Mouse (Mus musculus) liver, postnatal 0 days (tissue): Measurements from ENCODE around the gene Synj1. TPM values are rescaled to one million over a fixed set of nuclear protein-coding genes. Genes with fewer than 3 reads are reported as not detected.

Source experiments
- ATAC-seq: fragments of 200-750 bp; cut with Nextera tagmentation; 2 replicates; pipeline ENCODE4 v1.8.0; 2017; ENCODE audit warnings: mild to moderate bottlenecking, moderate library complexity
- DNase-seq: peaks from one replicate; pipeline ENCODE4 v3.0.0-alpha.2; 2016
- H3K27ac ChIP-seq: fragments of 300-500 bp; sonication (generic); 2 replicates; pipeline ENCODE4 v1.5.1; 2014; ENCODE audit warnings: antibody characterized with exemption, moderate library complexity, mild to moderate bottlenecking, low read depth
- H3K27me3 ChIP-seq: fragments of 300-500 bp; sonication (generic); 2 replicates; pipeline ENCODE4 v1.6.1; 2014; ENCODE audit warnings: low read length, control low read depth, mixed read lengths; ENCODE audit not compliant: insufficient read depth
- H3K36me3 ChIP-seq: fragments of 300-500 bp; sonication (generic); replicated peaks from 2 replicates; pipeline ENCODE4 v1.6.1; 2014; ENCODE audit warnings: mild to moderate bottlenecking, control low read depth, low read length, moderate library complexity, mixed read lengths; ENCODE audit not compliant: insufficient read depth
- H3K4me1 ChIP-seq: fragments of 300-500 bp; sonication (generic); 2 replicates; pipeline ENCODE4 v1.6.1; 2014; ENCODE audit warnings: antibody characterized with exemption, mild to moderate bottlenecking, control low read depth; ENCODE audit not compliant: insufficient read depth
- H3K4me2 ChIP-seq: fragments of 300-500 bp; sonication (generic); 2 replicates; pipeline ENCODE4 v1.6.1; 2014; ENCODE audit warnings: low read depth, mild to moderate bottlenecking, low read length, moderate library complexity, mixed read lengths
- H3K4me3 ChIP-seq: fragments of 300-500 bp; sonication (generic); 2 replicates; pipeline ENCODE4 v1.5.1; 2014; ENCODE audit warnings: low read depth, low read length
- H3K9ac ChIP-seq: fragments of 300-500 bp; sonication (generic); replicated peaks from 2 replicates; pipeline ENCODE4 v1.6.1; 2014; ENCODE audit warnings: mild to moderate bottlenecking, moderate library complexity
- H3K9me3 ChIP-seq: fragments of 300-500 bp; sonication (generic); 2 replicates; pipeline ENCODE4 v1.6.1; 2016; ENCODE audit warnings: mild to moderate bottlenecking, control low read depth, low read length, mixed read lengths
- CTCF ChIP-seq: sonication (generic); IDR thresholded peaks from 2 replicates; pipeline ENCODE4 v1.5.1; 2016; ENCODE audit warnings: antibody characterized with exemption, low read depth
- EP300 ChIP-seq: IDR thresholded peaks from 2 replicates; pipeline ENCODE4 v1.6.1; 2016; ENCODE audit warnings: antibody characterized with exemption, low read depth, mild to moderate bottlenecking
- WGBS: fragments of 180-500 bp; shearing (Covaris S2); extraction: QIAGEN DNeasy Blood & Tissue Kit; methylation state at CpG from one replicate; pipeline ENCODE4 v1.1.7; 2014; ENCODE audit not compliant: insufficient replicate concordance; 5-methylcytosine and 5-hydroxymethylcytosine counted together
- polyA plus RNA-seq: library from polyadenylated mRNA; unstranded; fragments of >200 nt; fragmentation: Nextera tagmentation; extraction: Ambion mirVana; gene quantifications from 2 replicates; pipeline ENCODE4 v1.2.1, GENCODE M21; 2015

Synj1 gene
- polyA plus RNA-seq, 1 experiment from 2014 or later = 8.6 TPM

DNA sequence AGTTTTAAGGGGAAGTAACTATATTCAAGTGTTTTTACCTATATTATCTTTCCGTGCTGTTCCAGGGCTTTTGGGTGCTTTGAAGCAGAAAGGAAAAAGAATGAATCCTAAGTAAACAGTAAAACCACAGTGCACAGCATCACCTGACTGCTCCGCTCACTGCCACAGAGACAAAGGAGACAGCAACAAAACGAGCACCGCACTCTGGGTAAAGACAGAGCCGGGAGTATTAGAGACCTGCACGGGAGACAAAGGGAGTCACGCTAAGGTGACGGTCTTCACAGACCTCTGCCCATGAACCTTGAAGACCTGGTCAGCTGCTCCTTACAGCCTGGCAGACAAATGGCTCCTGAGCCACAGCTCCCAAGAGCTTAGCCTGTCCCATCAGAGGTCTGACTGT is 64.1 kb downstream of the Synj1 start:
- no peak for DNase-seq
- H3K27me3 ChIP-seq = no peaks in the 10 kb centered on the region

DNA sequence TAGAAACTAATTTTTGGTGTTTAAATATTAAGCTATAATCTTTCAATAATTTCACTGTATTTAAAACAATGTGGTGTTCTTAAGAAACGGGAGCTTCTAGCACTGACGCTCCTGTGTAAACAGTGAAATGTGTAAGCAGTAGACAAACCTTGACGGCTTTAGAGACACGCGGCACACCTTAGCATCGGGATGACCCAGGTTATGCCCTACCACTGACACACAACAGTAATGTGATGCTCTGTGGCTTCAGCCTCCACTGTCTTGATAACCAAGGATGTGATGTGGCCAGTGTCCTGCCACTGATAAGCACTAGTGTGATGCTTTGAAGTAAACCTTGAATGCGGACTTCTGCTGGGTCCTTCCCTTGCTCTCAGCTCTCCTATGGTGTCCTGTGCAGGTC is 69.9 kb downstream of the Synj1 start:
- Histone ChIP-seq H3K27ac (no peak overlapping the region), H3K36me3 (peaks cover 65% of the 10 kb centered on the region), H3K9me3 (no peaks in the 10 kb centered on the region), H3K4me3 (no peak overlapping the region), H3K9ac (no peak overlapping the region), H3K4me1 (no peaks in the 10 kb centered on the region), H3K27me3 (no peaks in the 10 kb centered on the region), H3K4me2 (no peak overlapping the region)
- 88% methylated on average over 7 of the region's 7 CpGs for WGBS
- TF ChIP-seq CTCF (no peak), EP300 (no peak)
- ATAC-seq = no peak
- DNase-seq = no peak

More for the DNA sequence above, 64.1 kb downstream of the Synj1 start:
- Histone ChIP-seq H3K27ac (no peak overlapping the region), H3K9ac (no peak overlapping the region), H3K9me3 (no peaks in the 10 kb centered on the region), H3K4me2 (no peak overlapping the region), H3K4me3 (no peak overlapping the region), H3K4me1 (no peaks in the 10 kb centered on the region), H3K36me3 (peaks cover 76% of the 10 kb centered on the region)
- TF ChIP-seq EP300 = no peak
- no peak for TF ChIP-seq CTCF
- 90% methylated on average over 8 of the region's 8 CpGs for WGBS
- ATAC-seq = no peak

DNA sequence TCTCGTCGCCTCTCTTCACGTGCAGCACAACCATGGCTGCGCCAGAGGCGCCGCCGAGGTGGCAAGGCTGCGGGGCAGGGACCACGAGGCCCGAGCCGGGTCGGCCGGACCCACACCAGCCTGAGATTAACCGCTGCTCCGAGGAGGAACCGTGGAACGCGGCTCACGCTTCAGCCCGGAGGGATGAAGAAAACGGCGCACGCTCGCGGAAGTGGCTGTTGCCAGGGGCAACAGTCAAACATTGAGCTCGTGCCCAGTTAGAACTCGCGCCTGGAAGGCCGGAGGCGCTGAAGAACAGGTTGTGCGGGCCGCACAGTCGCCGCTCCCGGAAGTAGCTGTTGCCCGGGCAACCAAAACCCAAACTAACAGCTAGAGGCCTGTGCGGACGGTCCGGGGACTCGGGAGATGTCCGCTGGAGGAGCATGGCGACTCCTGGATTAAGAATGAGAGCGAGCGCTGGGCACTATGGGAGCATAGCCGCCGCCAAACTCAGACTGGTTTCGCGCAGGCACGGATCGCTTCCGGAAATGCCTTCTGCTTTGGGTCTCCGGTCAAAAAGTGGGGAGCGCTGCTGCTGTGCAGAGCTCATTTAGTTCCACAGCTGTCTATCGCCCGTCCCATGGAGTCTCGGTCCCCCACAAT is 76.3 kb downstream of the Synj1 start, which contains the start of gene Cfap298:
Gene Cfap298 (minus strand): TSS at position 428 of the 642 bp plus-strand sequence.
- Histone ChIP-seq H3K4me3 (peak within 1 kb of the TSS; percentile 84), H3K4me1 (peaks cover 3% of the 10 kb centered on the region; the same call in 1 of the 2 replicates), H3K36me3 (peaks cover 20% of the 10 kb centered on the region), H3K27me3 (no peaks in the 10 kb centered on the region), H3K27ac (peak within 1 kb of the TSS; percentile 85), H3K4me2 (peak within 1 kb of the TSS; percentile 96), H3K9ac (peak within 1 kb of the TSS; percentile 84), H3K9me3 (no peaks in the 10 kb centered on the region)
- TF ChIP-seq CTCF (no peak), EP300 (no peak)
- DNase-seq (peak; percentile 93), ATAC-seq (peak; percentile 97)
- WGBS = under 1% methylated on average over 56 of the region's 56 CpGs

DNA sequence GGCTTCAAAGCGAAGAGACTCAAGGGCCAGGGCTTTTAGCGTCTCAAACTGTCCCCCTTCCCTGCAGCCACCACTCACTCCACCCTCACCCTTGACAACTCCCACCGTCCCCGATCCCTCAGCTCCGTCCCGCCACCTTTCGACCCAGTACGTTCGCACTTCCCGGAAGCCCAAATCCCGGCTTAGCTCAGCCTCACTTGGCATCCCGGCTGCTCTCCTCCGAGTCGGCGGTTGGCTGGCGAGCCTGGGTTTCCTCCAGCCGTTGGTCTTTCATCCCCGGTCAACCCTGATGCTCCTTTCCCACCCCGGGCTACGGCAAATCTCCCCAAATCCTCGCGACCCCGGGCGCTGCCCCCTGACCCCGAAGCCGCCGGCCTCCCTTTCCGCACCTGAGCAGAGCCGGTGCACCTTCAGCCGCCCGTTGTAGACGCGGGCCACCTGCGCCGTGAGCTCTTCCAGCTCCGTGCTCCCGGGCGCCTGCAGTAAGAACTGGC is 76.9 kb downstream of the Synj1 start:
- peak; percentile 33; the same call in 1 of the 2 replicates for TF ChIP-seq CTCF
- no peak for TF ChIP-seq EP300
- peaks cover 3% of the 10 kb centered on the region; the same call in 1 of the 2 replicates for H3K4me1 ChIP-seq
- peak overlapping the region; percentile 85 for H3K27ac ChIP-seq
- H3K4me3 ChIP-seq = peak overlapping the region; percentile 84
- no peaks in the 10 kb centered on the region for H3K27me3 ChIP-seq
- H3K9me3 ChIP-seq = no peaks in the 10 kb centered on the region
- peak overlapping the region; percentile 84 for H3K9ac ChIP-seq
- ATAC-seq (peak; percentile 68), DNase-seq (peak; percentile 71)
- H3K36me3 ChIP-seq = peaks cover 20% of the 10 kb centered on the region
- peak overlapping the region; percentile 96 for H3K4me2 ChIP-seq
- under 1% methylated on average over 38 of the region's 38 CpGs for WGBS

DNA sequence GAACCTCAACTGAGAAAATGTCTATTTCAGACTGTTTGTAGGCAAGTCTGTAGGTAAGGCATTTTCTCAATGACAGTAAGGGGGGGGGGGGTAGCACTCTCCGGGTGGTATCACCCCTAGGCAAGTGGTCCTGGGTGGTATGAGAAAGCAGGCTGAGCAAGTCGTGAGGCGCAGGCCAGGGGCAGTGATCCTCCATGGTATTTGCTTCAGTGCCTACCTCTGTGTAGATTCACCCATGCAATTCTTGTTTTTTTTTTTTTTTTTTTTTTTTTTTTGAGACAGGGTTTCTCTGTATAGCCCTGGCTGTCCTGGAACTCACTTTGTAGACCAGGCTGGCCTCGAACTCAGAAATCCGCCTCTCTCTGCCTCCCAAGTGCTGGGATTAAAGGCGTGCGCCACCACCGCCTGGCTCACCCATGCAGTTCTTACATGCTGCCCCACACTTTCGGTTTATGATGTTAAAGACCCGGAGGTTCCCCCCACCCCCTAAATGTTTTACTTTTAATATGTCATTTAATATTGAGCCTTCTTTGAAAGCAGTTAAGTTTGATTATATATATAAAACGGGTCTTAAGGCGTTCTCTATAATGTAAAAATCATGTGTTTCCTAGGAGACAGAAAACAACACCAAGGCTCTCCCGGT is 77.5 kb downstream of the Synj1 start:
- no peak for DNase-seq
- Histone ChIP-seq H3K36me3 (peaks cover 18% of the 10 kb centered on the region), H3K4me3 (peak overlapping the region; percentile 84)

DNA sequence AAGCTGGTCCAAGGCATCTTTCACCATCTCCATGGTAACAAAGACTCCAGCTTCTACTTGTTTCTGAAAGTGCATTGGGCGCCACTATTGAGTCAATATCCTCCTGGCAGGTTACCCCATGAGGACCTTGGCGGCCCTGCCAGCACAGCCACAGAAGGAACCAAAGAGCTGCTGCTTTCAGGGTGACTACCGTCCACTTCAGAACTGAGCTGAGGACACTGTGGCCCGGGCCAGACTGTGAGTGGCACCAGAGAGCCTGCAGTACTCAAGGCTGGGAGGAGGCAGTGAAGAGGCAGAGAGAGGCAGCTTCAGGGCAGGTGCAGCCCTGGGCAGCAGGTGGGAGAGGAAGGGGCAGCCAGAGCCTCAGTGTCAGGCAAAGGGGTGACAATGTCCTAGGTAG is 83.7 kb downstream of the Synj1 start:
- H3K27ac ChIP-seq = no peak overlapping the region
- no peaks in the 10 kb centered on the region for H3K4me1 ChIP-seq
- H3K27me3 ChIP-seq = no peaks in the 10 kb centered on the region
- ATAC-seq (no peak), DNase-seq (no peak)
- WGBS = 82% methylated on average over 4 of the region's 4 CpGs
- H3K9ac ChIP-seq = no peak overlapping the region
- no peak overlapping the region for H3K4me3 ChIP-seq
- no peaks in the 10 kb centered on the region for H3K9me3 ChIP-seq
- peaks cover 5% of the 10 kb centered on the region; the same call in 1 of the 2 replicates for H3K36me3 ChIP-seq
- no peak overlapping the region for H3K4me2 ChIP-seq
- no peak for TF ChIP-seq CTCF
- no peak for TF ChIP-seq EP300

More for the DNA sequence above, 77.5 kb downstream of the Synj1 start:
- no peak for ATAC-seq
- H3K27me3 ChIP-seq = no peaks in the 10 kb centered on the region
- H3K9ac ChIP-seq = peak overlapping the region; percentile 84
- peak overlapping the region; percentile 96 for H3K4me2 ChIP-seq
- 23% methylated on average over 13 of the region's 13 CpGs for whole genome bisulfite sequencing
- TF ChIP-seq CTCF (no peak), EP300 (no peak)
- peaks cover 3% of the 10 kb centered on the region; the same call in 1 of the 2 replicates for H3K4me1 ChIP-seq
- peak overlapping the region; percentile 85 for H3K27ac ChIP-seq
- H3K9me3 ChIP-seq = no peaks in the 10 kb centered on the region
